Comparison of ENCODE assay signal across 16 mouse cellular contexts in the genomic region with DNA sequence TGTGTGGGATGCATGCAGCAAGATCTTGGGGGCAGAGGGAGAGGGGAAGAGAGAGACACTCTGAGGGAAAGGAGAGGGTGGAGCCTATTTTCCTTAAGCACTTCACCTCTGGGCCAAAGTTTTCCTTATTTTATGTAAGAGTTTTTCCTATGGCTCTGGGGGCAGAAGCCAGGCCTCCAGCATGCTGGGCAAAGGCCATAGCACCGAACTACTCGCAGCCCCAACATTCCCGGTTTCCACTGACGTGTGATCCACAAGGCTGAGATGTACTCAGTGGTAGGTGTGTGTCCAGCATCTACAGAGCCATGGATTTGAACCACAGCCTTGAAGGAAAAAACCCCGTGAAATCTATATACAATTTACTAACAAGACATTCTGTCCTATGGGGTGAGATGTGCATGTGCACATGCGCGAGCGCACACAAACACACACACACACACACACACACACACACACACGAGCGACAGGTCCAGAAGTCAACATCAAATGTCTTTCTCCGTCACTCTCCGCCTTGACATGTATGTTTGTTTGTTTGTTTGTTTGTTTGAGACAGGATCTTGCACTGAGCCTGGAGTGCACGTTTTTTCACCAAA. TPM values are rescaled to one million over a fixed set of nuclear protein-coding genes. Genes with fewer than 3 reads are reported as not detected.
DNase-seq lines count a peak whose midpoint lies in the region; ATAC-seq and TF ChIP-seq lines count a peak whose summit lies in the region.
"Had no signal": no experiment of that assay in that cellular context is flagged by ENCODE, and none has a peak within 500 bp of the region (broad histone marks: within the 10 kb centered on the region; RNA-seq: fewer than 3 reads in every experiment).

A gene (plus strand): TSS at position 543 of the 593 bp plus-strand sequence.

- ATAC-seq in CD4-positive, CD25-positive, alpha-beta regulatory T cell, adult 4 months: no peak
- no peak for ATAC-seq in liver, embryonic 15.5 days (ENCODE audit: insufficient read depth)
- ATAC-seq in granulocyte monocyte progenitor cell, adult 5-6 weeks (replicated peaks; ENCODE audit: poor library complexity, severe bottlenecking): no peak
- ATAC-seq: midbrain, embryonic 15.5 days had no signal

- no peak for TF ChIP-seq POLR2A in kidney, adult 2 months (IDR thresholded peaks at IDR 0.05; ENCODE audit: low read depth, low read length)

- no peak for DNase-seq in kidney, adult 2 months
- DNase-seq in kidney, postnatal 10 days: no peak
- DNase-seq in adrenal gland, postnatal 25 days: no peak
- DNase-seq in retina, postnatal 1 day: no peak
- no peak for DNase-seq in layer of hippocampus, adult 18-20 months (ENCODE audit: low spot score in 2 of 2)
- DNase-seq: cerebellum, adult 2 months; embryo, embryonic 11 days; heart, adult 18-20 months; heart, postnatal 10 days; kidney, postnatal 4 days; lung, postnatal 14 days had no signal

- no peak within 1 kb of the TSS for H3K4me3 ChIP-seq in kidney, adult 2 months (ENCODE audit: insufficient read depth, low read depth, low read length)
- H3K4me3 ChIP-seq in liver, embryonic 15.5 days (replicated peaks): no peak within 1 kb of the TSS
- H3K4me3 ChIP-seq: midbrain, embryonic 15.5 days; neural tube, embryonic 13.5 days had no signal

- TF ChIP-seq CTCF in kidney, adult 2 months (conservative IDR thresholded peaks at IDR 0.05; ENCODE audit: insufficient read depth, insufficient read length, low read depth, low read length): no peak

- no peak within 1 kb of the TSS; the same call in 1 of the 2 replicates for H3K4me2 ChIP-seq in liver, embryonic 15.5 days
- H3K4me2 ChIP-seq: midbrain, embryonic 15.5 days; neural tube, embryonic 13.5 days had no signal

- H3K27me3 ChIP-seq in kidney, adult 2 months (replicated peaks; ENCODE audit: control insufficient read depth, insufficient read depth, low read length): no peaks in the 10 kb centered on the region
- no peaks in the 10 kb centered on the region for H3K27me3 ChIP-seq in liver, embryonic 15.5 days
- H3K27me3 ChIP-seq: midbrain, embryonic 15.5 days; neural tube, embryonic 13.5 days had no signal

- H3K9ac ChIP-seq in liver, embryonic 15.5 days: no peak within 1 kb of the TSS
- H3K9ac ChIP-seq: midbrain, embryonic 15.5 days; neural tube, embryonic 13.5 days had no signal

- no peaks in the 10 kb centered on the region for H3K9me3 ChIP-seq in liver, embryonic 15.5 days (replicated peaks)
- H3K9me3 ChIP-seq: midbrain, embryonic 15.5 days; neural tube, embryonic 13.5 days had no signal

- H3K36me3 ChIP-seq in kidney, adult 2 months (ENCODE audit: control insufficient read depth, insufficient read depth, low read length): no peaks in the 10 kb centered on the region
- H3K36me3 ChIP-seq in liver, embryonic 15.5 days (replicated peaks): no peaks in the 10 kb centered on the region
- H3K36me3 ChIP-seq: midbrain, embryonic 15.5 days; neural tube, embryonic 13.5 days had no signal

- H3K27ac ChIP-seq in kidney, adult 2 months (ENCODE audit: insufficient read depth, low read depth, low read length): no peak within 1 kb of the TSS
- peak within 1 kb of the TSS; percentile 59 for H3K27ac ChIP-seq in liver, embryonic 15.5 days (replicated peaks)
- H3K27ac ChIP-seq: midbrain, embryonic 15.5 days; neural tube, embryonic 13.5 days had no signal

- WGBS in kidney, adult 2 months: 84% methylated on average over 13 of the region's 13 CpGs
- WGBS in liver, embryonic 15.5 days (ENCODE audit: insufficient replicate concordance): 73% methylated on average over 13 of the region's 13 CpGs

- peaks cover 26% of the 10 kb centered on the region for H3K4me1 ChIP-seq in kidney, adult 2 months (ENCODE audit: control insufficient read depth, insufficient read depth, low read length)
- H3K4me1 ChIP-seq in liver, embryonic 15.5 days (replicated peaks): peaks cover 69% of the 10 kb centered on the region
- H3K4me1 ChIP-seq: midbrain, embryonic 15.5 days; neural tube, embryonic 13.5 days had no signal

RNA-seq across cellular contexts. Expression of the gene that starts here (rescaled TPM):
- 115 and 194 TPM in 2 replicates for polyA plus RNA-seq in kidney, adult 2 months (2012; rRNA removed)
- polyA plus RNA-seq in CD4-positive, CD25-positive, alpha-beta regulatory T cell, adult 4 months (2017; shearing (Covaris generic)): 10 to 100 TPM; 16.7 to 26.0 TPM
- total RNA-seq in adrenal gland, postnatal 25 days (2021): 73.4 and 110 TPM in 2 replicates
- polyA plus RNA-seq in liver, embryonic 15.5 days (2015; fragmentation: Nextera tagmentation; extraction: Ambion mirVana): 41.2 and 49.7 TPM in 2 replicates
- total RNA-seq in layer of hippocampus, adult 18-20 months (2021): under 1 TPM; 0.58 to 0.67 TPM
- 1.0 and 4.3 TPM in 2 replicates for total RNA-seq in granulocyte monocyte progenitor cell, adult 5-6 weeks (2014; fragmentation: Nextera tagmentation)
- 0.93 and 1.8 TPM in 2 replicates for total RNA-seq in granulocyte monocyte progenitor cell, adult 5-6 weeks (2017)
- polyA plus RNA-seq: neural tube, embryonic 13.5 days had no signal

Comparison
In these comparisons a context has a peak if more than half of its experiments do, and no peak if none do; other contexts are left out.
1. RNA of the gene that starts here (total RNA-seq): 73.4 to 110 TPM in adrenal gland, postnatal 25 days; 0.93 to 4.3 TPM in granulocyte monocyte progenitor cell, adult 5-6 weeks and 0.58 to 0.67 TPM in layer of hippocampus, adult 18-20 months; every median in the first group is over 10 times any median in the second.